Mouse (Mus musculus): ENCODE measurements around the gene Dennd4c.

Dennd4c gene

GRCm38 (mm10) chr4:86885790-86886159, 137.4 kb downstream of the Dennd4c start:
- 60% methylated on average over 12 of the region's 12 CpGs for WGBS

DNA sequence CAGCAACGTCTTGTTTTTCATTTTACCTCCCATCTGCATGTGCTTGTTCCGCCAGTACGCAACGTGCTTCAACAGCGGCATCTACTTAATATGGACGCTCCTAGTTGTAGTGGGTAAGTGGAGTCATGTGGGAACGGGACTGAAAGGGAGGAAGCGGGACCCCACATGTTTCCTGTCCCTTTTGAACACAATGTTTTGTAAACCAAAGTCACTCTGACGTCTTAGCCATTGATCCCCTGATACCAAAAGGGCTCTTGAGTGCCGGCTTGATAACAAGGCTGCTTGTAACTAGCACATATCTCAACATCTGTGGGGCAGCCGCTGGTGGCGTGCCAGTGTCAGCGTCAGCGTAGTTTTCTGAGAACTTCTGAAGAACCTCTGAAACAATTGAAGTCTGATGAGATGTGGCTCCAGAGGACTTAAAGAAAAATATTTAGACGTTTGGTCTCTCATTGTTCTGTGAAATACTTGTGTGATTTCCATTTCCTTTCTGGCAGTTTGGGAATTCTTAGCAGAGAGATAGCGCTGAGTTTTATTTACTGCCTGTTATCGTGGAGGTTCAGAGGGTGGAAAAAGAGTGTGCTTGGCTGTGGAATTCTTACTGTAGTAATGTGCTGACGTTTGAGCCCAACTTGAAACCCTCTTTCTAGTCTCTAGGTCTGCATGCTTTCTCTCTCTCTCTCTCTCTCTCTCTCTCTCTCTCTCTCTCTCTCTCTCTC, 138.0 kb downstream of the Dennd4c start:
- 40% methylated on average over 18 of the region's 18 CpGs for WGBS

- 74% methylated on average over 5 of the region's 5 CpGs for WGBS
Observed at GRCm38 (mm10) chr4:86887879-86888278, 139.5 kb downstream of the Dennd4c start.

DNA sequence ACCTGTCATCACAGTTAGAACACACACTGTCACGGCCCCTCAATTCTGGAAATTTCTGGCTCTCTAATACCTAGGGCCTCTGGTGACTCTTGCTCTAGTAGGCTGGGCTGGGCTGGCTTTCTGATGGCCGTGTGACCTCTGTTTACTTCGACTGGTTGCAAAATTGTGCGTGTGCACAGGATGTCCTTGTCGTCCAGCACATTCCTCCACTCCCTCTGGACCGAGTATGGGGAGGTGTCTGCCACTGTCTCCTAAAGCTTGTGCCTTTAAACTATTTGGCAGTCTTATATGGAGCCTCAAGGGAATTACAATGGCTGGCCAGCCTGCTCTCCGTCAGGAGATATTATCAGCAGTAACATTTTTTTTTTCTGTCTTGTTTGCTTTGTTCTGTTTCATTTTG, 149.1 kb downstream of the Dennd4c start:
- WGBS, result 78% methylated on average over 7 of the region's 7 CpGs

- WGBS, result 74% methylated on average over 14 of the region's 14 CpGs
Observed at GRCm38 (mm10) chr4:86898791-86899474, 150.6 kb downstream of the Dennd4c start.

Measured in cerebral cortex, adult 2 months (tissue).